Mouse (Mus musculus) spleen, postnatal 4 days (tissue): ENCODE data around the gene Omd.
A peak's percentile ranks its signal among the peaks of the same experiment; 100 is the strongest.
"Not testable (repeated sequence)": the region's sequence is repeated elsewhere in the genome, so short reads cannot be mapped to it uniquely, and the experiment has no call there.

ENCODE experiments used
- DNase-seq, 2 experiments: peaks; one replicate each; pipeline ENCODE4 v3.0.0; 2022; ENCODE audit warnings: low spot score in 2 of 2

Gene Omd

DNA sequence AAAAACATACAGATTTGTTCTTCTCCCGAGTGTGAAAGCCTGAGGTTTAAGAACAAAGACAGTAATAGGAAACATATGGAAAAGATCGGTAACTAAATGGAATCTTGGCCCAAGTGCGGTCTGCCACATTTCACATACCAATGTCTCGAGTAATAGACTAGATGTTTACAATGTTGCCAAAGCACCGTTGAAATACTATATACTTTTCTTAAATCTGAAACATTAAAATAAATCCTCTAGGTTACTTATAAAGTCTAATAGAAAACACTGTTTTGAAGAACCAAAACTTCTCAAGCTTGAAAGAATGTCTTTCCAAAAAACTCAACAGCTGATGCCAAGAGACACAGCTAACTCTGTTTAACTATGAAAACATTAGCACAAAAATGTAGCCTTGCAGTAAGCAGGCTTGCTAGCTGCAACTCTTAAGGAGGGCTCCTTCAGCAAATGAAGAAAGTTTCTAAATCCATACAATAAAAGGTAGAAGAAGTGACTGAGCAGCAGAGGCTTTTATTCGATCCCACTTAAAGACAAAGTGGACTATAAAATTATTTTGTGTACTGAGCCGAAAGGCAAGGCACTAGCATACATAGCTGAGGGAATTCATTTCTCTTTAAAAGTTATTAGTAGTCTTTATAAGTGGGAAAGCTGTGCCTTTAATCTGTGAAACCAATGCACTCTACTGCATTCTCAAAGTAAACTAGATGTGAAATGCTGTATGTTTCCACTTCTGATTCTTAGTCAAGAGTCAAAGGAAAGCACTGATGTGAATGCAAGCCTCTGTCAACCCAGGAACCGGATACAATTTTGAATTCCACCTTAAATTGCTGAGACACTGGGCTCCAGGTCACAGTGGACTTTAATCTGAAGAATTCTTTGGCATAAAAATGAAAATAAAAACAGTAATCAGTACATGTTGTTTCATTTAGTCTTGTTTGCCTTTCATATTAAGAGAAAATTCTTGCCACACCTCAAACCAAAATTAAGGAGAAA lies at the start of gene Omd:
Gene Omd (plus strand): TSS at position 922 of the 990 bp plus-strand sequence.
- DNase-seq, result no peak

DNA sequence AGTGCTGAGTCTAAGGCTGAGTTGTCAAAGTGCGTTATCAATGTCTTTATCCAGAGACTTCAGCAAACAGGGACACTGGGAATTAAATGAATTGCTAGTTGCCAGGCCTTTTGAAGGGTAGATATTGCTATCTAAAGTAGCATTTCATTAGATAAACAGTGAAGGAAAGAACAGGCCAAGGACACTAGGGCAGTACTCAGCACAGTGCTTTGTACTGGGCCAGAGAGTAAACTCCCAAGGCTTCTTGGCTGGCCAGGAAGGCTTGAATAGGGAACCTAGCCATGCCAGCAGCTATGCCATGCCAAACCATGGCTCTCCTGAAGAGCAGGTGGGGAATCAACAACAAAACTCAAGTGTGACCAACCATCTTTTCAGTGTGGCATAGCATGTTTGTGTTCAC lies 45.3 kb upstream of the Omd start:
- DNase-seq, result no peak

DNA sequence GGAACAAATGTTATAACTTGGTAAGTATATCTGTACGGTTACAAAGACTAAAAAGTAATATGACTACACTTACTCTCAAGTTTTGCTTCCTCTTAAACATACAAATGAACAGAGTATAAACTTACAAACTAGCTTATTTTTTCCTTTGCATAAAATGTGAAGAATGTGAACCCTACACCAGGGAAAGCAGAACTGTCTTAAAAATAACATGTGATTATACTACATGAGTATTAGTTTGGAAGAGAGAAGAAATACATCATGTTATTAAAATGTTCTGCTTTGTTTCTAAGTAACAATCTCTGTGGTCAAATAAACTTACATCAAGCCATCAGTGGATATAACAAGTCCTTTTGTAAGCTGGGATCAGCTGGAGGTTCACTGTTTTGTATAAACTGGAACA lies 43.6 kb upstream of the Omd start:
- no peak for DNase-seq

DNA sequence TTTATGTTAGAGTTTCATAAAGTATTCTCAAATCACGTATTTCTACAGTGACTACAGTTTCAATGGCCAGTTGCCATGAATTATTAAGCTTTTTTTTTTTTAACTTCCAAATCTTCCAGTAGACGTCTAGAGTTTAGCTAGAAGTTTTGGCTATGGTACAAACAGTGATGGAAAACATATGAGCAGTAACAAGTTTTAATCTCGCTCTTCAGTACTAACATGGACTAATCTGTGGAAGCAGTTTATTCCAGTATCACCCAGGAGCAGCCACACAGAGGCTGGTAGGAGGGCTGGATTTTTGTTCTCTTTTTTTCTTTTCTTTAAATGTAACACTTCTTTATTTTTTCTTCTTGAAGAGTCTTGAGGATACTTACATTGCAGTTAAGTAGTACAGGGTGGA lies 38.0 kb upstream of the Omd start, which contains the start of gene Aspn:
Gene Aspn (plus strand): TSS at position 165 of the 400 bp plus-strand sequence.
- no peak for DNase-seq

DNA sequence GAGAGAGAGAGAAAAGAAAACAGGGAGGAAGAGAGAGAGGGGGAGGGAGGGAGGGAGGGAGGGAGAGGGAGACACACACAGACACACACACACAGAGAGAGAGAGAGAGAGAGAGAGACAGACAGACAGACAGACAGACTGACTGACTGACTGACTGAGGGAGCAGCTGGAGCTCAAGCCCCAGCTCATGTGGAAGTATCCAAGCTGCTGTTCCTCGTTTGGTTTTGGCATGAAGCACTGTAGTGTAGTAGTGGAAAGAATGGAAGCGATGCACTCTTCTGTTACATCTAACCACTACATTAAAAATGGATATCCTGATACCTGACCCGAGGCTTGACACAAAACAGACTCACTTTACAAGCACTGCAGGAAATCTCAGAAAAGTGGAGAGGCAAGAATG lies 36.6 kb upstream of the Omd start:
- no peak for DNase-seq

DNA sequence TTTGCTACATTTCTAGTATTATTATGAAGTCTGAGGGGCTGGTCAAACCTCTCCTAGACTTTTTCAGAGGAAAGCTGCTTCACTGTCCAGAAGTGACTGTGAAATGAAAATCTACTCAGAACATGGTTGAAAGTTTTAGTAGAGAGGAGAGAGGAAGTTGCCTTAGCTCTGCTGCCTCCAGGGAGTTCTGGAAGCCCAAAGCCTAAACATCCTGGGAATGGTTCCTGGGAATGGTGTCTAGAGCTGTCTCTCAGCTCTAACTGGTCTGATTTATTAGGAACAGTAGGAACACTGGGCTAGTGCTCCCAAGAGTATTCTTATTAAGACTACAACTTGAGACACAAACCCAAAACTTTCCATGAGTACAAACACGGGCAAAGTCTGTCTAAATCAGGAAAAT lies 35.7 kb upstream of the Omd start:
- no peak for DNase-seq

DNA sequence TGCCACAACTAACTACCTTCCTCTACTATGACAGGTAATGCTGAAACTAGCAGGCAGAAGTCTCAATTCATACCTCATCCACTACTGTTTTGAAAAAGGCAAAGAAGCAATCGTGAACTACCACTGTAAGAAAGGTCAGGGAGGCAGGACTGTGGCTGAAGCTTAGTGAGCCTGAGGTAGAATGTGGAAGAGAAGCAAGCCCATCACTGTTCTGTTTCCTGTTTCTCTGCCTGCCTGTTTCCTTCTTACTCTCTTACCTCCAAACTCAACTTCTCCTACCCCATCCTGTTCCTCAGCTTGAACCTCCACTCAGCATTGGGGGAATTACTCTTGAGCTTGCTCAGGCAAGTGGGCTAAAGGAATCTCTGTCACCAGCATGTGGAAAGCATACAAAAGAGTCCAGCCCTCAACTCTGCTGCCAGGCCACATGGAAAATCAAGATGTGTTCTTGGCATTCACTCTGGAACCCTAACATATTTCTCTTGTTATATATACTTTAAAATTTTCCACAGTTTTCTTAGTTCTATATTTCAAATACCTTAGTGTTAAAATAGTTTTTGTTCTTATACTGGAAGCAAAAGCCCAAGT lies 34.6 kb upstream of the Omd start:
- DNase-seq, result no peak

DNA sequence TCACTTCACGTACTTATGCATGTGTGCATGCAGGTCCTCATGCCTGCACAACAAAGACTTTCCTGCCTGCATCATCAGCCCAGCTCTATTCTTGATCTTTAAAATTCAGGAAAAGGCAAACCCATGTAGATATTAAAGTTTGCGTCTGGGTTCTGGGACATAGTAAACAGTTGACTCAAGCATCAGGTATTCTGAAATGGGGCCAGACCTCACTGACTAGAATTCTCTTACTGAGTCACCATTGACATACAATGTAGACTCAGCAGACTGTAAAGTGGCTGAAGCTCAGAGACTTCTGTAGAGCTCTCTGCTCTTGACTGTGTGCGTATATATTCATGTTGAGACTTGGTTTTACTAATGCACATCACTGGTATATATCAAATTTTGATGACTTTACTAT lies 32.6 kb upstream of the Omd start:
- DNase-seq, result no peak

DNA sequence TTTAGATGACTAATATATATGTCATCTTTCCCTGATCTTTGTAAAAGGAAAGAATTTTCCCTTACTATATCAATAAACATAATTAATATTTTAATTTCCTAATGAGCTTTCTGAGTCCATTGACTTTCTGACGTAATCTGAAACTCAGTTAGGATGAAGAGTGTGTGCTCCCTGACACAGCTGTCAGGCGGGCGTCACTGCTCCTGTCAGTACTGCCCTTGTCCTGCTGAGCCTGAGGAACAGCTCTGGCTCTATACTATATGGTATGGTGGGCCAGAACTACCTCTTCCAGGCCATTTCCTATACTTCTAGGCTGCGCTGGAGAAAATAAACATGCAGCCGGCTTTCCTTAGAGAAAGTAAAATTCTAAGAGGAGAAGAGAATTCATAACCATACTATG lies 27.7 kb upstream of the Omd start:
- no peak for DNase-seq

DNA sequence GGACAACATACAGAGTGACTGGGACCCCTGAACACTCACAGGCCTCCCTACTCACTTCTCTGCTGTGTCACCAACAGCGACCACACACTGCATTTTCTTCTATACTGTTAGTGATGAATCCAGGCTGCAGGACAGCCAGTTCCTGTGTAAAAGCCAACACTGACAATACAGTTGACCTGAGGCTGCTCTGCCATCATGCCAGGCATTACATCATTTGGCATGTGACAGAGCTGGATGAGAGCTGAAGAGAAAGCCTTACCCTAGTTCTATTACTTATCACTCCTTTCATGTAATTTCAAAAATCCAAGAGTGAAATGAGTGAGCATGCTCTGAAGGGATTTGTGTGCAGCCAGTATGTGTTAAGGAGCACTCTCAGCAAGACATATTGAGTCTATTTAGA lies 26.1 kb upstream of the Omd start:
- DNase-seq, result no peak

DNA sequence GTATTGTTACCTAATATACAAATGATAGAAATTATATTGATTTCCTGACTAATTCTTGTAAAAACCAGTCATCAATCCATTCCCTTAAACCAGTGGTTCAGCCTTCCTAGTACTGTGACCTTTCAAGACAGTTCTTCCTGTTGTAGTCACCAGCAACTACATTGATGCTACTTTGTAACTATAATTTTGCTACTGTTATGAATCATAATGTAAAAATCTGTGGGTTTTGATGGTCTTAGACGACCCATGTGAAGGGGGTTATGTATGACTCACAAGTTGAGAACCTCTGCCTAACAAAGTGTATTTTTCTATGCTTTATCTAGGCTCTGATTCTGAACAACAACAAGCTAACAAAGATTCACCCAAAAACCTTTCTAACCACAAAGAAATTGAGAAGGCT lies 25.3 kb upstream of the Omd start:
- DNase-seq, result no peak

DNA sequence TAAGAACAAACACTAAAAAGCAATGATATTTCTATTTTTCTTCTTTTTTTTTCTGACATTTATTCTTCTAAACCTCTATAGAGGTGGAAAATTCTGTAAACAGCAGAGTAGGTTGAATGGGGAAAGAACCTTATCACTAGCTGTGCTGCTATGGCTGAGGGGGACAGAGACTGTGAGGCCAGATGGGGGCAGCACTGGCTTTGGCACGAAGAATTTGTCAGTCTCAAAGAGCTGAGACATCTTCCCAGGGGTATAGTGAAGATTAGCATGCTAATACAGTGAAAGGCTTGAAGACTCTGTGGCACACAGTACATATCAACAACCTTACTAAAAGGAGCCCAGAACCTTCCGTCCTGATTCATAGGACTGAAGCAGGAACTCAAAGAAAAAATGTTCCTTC lies 23.1 kb upstream of the Omd start:
- peak; percentile 38 to 63 for DNase-seq

DNA sequence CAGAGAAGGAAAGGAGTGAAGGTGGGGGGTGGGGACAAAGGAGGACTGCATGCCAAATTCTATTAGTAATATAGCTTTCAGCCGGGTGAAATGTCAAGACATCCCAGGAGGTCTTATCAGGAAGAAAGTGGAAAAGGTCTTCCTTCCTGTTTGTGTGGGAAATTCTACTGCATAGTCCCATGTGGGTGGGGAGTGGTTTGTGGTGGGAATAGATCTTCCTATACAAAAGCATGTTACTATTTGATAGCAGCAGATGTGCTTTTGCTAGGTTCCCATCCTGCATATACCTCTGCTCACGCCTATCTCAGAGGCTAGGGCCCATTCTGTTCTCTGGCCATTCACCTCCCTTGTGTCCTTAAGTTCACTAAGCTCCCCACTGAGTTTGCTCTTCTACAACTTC lies 21.4 kb upstream of the Omd start:
- no peak for DNase-seq

DNA sequence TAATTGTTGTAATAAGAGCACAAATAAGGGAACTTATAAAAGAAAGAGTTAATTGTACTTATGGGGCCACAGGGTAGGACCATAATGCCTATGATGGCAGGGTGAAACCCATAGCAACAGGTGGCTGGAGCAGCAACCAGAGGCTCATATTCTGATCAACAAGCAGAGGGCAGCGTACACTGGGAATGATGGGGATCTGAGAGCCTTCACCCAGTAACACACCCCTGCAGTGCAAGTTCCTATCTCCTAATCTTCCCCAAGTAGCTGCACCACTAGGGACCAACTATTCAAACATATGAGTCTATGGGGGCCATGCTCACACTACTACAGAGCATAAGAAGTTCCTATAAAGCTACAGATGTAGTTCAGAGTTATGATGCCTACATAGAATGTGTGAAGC lies 17.9 kb upstream of the Omd start:
- DNase-seq, result no peak

DNA sequence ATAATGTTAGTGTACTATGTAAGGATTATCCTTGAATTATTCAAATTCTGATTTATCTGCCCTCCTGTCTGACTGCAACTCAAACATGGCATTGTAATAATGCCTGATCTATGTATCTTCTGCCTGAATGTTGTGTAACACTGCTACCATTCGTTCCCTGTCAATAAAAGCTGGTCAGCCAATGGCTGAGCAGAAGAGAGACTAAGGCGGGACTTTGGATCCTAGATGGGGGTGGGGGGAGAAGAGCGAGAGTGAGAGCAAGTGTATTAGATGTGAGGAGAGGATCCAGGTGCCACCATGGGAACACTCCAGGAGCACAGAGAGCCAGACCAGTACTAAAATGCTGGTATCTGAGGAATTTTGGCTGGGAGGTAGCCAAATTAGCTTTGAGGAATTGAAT lies 11.9 kb upstream of the Omd start:
- peak in 1 of 2 experiments; percentile 20 for DNase-seq

DNA sequence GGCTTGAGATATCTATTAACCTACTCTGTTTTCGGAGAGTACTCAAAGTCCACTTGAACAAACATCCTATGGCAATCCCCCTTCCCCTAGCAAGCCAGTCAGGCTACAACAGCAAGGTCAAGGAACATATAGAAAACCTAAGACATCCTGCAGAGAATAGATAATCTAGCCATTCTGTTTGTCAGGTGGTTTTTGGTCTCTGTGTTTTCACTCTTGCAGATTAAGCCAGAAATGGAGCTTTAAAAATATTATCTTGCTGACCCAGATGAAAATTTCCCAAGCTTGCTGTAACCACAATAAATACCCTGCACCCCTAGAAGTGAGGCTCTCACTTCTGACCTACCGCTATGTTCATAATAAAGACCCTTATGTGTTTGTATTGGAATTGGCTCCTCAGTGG lies 10.8 kb upstream of the Omd start:
- DNase-seq, result no peak

DNA sequence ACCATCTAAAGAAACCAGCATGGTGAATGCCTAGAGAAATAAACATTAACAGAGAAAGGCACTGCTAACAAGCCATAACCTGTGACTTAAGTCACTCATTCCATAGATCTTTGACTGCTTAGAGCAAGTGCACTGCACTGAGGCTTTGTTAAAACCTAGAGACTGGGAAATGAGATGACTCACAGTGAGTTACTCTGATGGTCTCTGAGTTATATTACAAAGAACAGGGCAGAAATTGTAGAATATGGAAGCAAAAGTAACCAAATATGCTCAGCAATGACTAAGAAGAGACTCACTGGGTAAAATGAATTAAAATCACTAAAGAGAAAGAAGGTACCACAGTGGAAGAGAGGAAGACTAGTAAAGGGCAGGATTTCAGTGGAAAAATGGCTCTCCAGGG lies 1.6 kb downstream of the Omd start:
- no peak for DNase-seq

DNA sequence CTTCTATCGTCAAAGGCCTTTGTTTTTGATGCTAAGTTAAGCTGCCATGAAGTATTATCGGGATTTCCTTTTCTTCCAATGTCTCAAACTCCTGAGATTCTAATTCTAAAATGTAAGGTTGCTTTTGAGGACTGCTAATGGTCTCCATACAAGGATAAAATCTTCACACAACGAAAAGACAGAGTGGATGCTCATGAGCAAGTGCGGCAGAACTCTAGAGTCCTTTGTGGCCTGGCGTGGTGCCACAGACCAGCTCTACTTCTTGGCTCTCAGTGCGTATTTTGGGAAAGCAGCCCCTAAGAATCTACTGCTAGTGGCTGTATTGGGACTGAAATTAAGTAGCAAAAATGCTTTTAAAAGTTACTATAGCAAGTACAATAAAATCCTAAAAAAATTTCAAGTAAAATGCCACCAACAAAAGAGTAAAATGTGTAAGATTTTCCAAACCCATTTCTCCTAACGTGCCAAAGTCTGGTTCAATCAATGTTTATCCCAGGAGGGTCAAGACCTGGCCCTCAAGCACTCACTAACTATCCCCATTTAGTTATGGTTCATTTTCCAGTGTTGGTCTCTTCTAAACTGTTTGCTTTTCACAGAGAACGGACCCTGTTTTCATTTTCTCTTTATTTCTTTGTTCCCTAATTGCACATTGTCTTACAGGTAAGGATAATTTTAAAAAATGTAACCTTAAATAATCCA lies 2.2 kb downstream of the Omd start:
- no peak for DNase-seq

DNA sequence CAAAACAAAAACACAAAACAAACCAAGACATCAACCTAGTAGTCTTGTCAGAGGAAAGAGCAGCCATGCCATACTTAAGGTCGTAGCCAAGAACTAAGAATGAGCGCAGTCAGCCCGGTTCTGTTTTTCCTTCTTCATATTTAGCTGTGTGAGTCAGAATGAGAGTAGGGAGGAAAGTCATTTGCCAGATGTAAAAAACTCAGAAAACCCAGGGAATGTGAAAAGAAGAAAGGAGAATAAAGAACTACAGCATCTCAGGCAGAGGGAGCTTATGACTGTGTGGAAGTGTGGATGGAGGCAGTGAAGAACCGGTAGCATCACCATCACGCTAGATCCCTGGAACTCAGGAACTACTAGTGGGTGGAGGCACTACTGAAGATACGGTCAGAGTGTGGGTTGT lies 3.8 kb downstream of the Omd start:
- DNase-seq, result no peak

DNA sequence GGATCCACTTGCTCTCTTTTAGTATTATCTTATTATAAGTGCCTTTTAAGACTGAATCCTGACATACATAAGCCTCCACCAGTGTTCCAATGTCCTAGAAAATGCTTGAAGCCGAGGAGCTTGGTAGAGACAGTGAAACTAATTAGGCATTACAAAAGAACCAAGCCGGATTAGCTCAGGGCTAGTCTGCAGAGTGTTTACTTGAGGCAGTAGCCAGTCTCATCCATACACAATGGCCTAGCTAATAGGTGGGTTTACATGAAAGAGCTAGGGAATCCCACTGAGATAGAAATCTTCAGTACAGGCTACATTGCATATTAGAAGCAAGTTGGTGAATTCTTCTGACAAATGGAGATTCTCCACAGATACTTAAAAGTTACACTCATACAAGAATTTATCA lies 20.3 kb downstream of the Omd start:
- not testable (repeated sequence) for DNase-seq

DNA sequence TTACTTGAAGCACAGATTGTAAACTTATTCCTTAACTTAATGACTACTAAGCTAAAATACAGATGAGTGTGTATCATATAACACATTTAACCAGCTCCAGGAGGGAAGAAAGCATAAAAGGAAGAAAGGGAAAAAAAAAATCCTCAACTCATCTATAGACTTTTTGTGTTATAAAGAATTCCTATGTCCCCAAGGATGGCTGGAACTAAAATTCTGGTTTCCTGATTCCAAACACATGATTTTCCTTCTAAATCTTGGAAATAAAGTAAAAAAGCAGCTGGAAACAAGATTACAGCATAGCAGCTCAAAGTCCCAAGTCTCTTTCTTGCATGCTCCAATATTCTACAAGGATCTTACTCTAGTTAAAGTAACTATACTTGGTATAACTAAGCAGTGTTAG lies 21.3 kb downstream of the Omd start:
- DNase-seq, result no peak

DNA sequence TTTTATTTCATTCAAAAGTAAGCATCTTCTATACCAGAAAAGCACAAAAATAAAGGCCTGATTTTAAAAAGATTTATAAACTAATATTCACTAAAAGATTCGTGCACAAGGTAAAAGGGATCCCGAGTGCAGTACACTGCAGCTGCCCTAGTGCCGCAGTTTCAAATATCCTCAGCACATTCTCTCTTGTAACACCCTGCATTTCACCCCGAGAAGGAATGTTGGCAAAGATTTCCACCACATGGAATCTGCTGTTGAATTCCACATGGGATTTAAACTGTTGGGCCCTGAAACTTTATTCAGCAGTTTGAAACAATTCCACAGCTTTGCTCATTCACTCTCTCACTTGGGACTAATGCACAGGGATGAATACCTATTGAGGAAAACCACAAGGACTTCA lies 25.5 kb downstream of the Omd start, which contains the start of gene Ogn:
Gene Ogn (plus strand): TSS at position 333 of the 400 bp plus-strand sequence.
- DNase-seq, result no peak
